Mouse (Mus musculus) intestine, embryonic 14.5 days (tissue): ENCODE results near the gene Thsd7b. TPM values are rescaled to one million over a fixed set of nuclear protein-coding genes. Genes with fewer than 3 reads are reported as not detected.
"Not testable (repeated sequence)": the region's sequence is repeated elsewhere in the genome, so short reads cannot be mapped to it uniquely, and the experiment has no call there.

Experiments
- ATAC-seq: fragments of 200-750 bp; cut with Nextera tagmentation; replicated peaks from 2 replicates; pipeline ENCODE4 v1.8.0; 2017; ENCODE audit warnings: low read depth, moderate number of reproducible peaks, moderate TSS enrichment, moderate library complexity; ENCODE audit not compliant: low FRiP score, low TSS enrichment
- DNase-seq: peaks from one replicate; pipeline ENCODE4 v3.0.0-alpha.2; 2018; ENCODE audit warnings: low spot score
- H3K27ac ChIP-seq: fragments of 300-500 bp; sonication (generic); 2 replicates; pipeline ENCODE4 v1.5.1; 2014; ENCODE audit warnings: low read depth, mild to moderate bottlenecking, control low read depth
- H3K27me3 ChIP-seq: fragments of 300-500 bp; sonication (generic); replicated peaks from 2 replicates; pipeline ENCODE4 v1.6.1; 2014; ENCODE audit warnings: low read length, control low read depth; ENCODE audit not compliant: control insufficient read depth, insufficient read depth
- H3K36me3 ChIP-seq: fragments of 300-500 bp; sonication (generic); 2 replicates; pipeline ENCODE4 v1.6.1; 2014; ENCODE audit warnings: low read length, control low read depth; ENCODE audit not compliant: control insufficient read depth, insufficient read depth
- H3K4me1 ChIP-seq: fragments of 300-500 bp; sonication (generic); replicated peaks from 2 replicates; pipeline ENCODE4 v1.6.1; 2014; ENCODE audit warnings: low read length, control low read depth, mixed read lengths; ENCODE audit not compliant: control insufficient read depth, insufficient read depth
- H3K4me2 ChIP-seq: fragments of 300-500 bp; sonication (generic); 2 replicates; pipeline ENCODE4 v1.6.1; 2014; ENCODE audit warnings: low read length
- H3K4me3 ChIP-seq: fragments of 300-500 bp; sonication (generic); 2 replicates; pipeline ENCODE4 v1.5.1; 2014; ENCODE audit warnings: low read depth, low read length, control low read depth, mixed read lengths
- H3K9ac ChIP-seq: fragments of 300-500 bp; sonication (generic); 2 replicates; pipeline ENCODE4 v1.6.1; 2014; ENCODE audit warnings: mild to moderate bottlenecking, low read length
- H3K9me3 ChIP-seq: fragments of 300-500 bp; sonication (generic); 2 replicates; pipeline ENCODE4 v1.6.1; 2016; ENCODE audit warnings: low read length, control low read depth; ENCODE audit not compliant: control insufficient read depth
- WGBS: fragments of 180-500 bp; shearing (Covaris S2); extraction: QIAGEN DNeasy Blood & Tissue Kit; methylation state at CpG from one replicate; pipeline ENCODE4 v1.1.7; 2014; 5-methylcytosine and 5-hydroxymethylcytosine counted together
- polyA plus RNA-seq: library from polyadenylated mRNA; unstranded; fragments of >200 nt; fragmentation: Nextera tagmentation; extraction: Ambion mirVana; gene quantifications from 2 replicates; pipeline ENCODE4 v1.2.1, GENCODE M21; 2014

Thsd7b gene
- polyA plus RNA-seq, 1 experiment from 2014 or later: 1.0 TPM

DNA sequence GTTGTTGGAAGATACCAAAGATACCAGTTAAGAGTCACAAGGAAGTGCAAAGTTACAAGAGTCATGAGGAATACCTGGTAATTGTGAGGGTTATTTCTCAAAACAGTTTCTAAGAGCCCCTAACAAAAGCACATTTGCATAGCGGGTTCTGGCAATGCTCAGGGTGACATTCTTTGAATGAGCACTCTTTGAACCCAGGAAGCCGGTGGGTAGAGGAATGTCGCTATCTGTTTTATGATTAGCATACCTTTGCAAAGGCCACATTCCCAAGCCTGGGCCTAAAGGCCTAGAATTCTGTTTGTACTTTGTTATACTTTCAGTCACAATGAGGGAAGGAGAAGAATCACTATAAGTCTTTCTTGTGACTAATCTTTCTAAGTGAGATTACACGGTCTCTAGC is 973.8 kb downstream of the Thsd7b start:
- not testable (repeated sequence) for H3K9ac ChIP-seq, H3K36me3 ChIP-seq, H3K27ac ChIP-seq, H3K9me3 ChIP-seq, H3K4me3 ChIP-seq, H3K4me1 ChIP-seq, ATAC-seq, H3K4me2 ChIP-seq, H3K27me3 ChIP-seq, DNase-seq
- WGBS: 90% methylated on average over 4 of the region's 4 CpGs

DNA sequence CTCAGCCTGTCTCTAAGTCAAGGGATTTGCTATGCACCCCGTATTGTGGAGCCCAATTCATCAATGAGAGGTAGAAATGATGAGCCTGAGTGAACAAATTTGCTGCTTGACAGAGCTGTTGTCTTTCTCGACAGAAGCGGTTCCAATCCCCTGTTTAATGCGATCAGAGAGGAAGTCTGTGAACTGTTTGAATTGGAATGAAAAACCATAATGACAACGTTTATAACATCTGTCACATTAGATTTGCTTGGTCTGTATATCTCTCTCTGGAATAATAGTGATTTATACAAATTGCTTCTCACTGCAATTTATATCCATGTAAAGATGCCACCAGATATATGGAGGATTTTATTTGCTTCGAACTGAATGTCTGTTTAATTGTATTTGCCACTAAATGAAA is 988.9 kb downstream of the Thsd7b start:
- Histone ChIP-seq H3K36me3 (no peaks in the 10 kb centered on the region), H3K9ac (no peak overlapping the region), H3K9me3 (no peaks in the 10 kb centered on the region), H3K4me1 (no peaks in the 10 kb centered on the region), H3K27ac (no peak overlapping the region), H3K4me3 (no peak overlapping the region), H3K4me2 (no peak overlapping the region), H3K27me3 (no peaks in the 10 kb centered on the region)
- no peak for ATAC-seq
- DNase-seq: no peak
- WGBS: 40% methylated on average over 6 of the region's 6 CpGs
